Mouse (Mus musculus) intestine, postnatal 0 days (tissue): ENCODE measurements around the gene Lifr. TPM values are rescaled to one million over a fixed set of nuclear protein-coding genes. Genes with fewer than 3 reads are reported as not detected.

ENCODE experiments used
- ATAC-seq: fragments of 200-750 bp; cut with Nextera tagmentation; 2 replicates; pipeline ENCODE4 v1.8.0; 2017; ENCODE audit warnings: mild to moderate bottlenecking, moderate TSS enrichment, moderate library complexity
- H3K27ac ChIP-seq: fragments of 300-500 bp; sonication (generic); 2 replicates; pipeline ENCODE4 v1.5.1; 2014; ENCODE audit warnings: mild to moderate bottlenecking, low read depth, low read length, moderate library complexity
- H3K27me3 ChIP-seq: fragments of 300-500 bp; sonication (generic); replicated peaks from 2 replicates; pipeline ENCODE4 v1.6.1; 2014; ENCODE audit warnings: low read length, mixed read lengths; ENCODE audit not compliant: control insufficient read depth, insufficient read depth
- H3K36me3 ChIP-seq: fragments of 300-500 bp; sonication (generic); 2 replicates; pipeline ENCODE4 v1.6.1; 2014; ENCODE audit warnings: mild to moderate bottlenecking, moderate library complexity; ENCODE audit not compliant: control insufficient read depth, insufficient read depth
- H3K4me1 ChIP-seq: fragments of 300-500 bp; sonication (generic); replicated peaks from 2 replicates; pipeline ENCODE4 v1.6.1; 2014; ENCODE audit warnings: antibody characterized with exemption, low read length, mixed read lengths; ENCODE audit not compliant: control insufficient read depth, insufficient read depth
- H3K4me2 ChIP-seq: fragments of 300-500 bp; sonication (generic); replicated peaks from 2 replicates; pipeline ENCODE4 v1.6.1; 2014; ENCODE audit warnings: low read depth, mild to moderate bottlenecking, moderate library complexity
- H3K4me3 ChIP-seq: fragments of 300-500 bp; sonication (generic); 2 replicates; pipeline ENCODE4 v1.5.1; 2014; ENCODE audit warnings: low read depth, low read length
- H3K9ac ChIP-seq: fragments of 300-500 bp; sonication (generic); 2 replicates; pipeline ENCODE4 v1.6.1; 2014; ENCODE audit warnings: mild to moderate bottlenecking, low read depth, low read length
- H3K9me3 ChIP-seq: fragments of 300-500 bp; sonication (generic); 2 replicates; pipeline ENCODE4 v1.6.1; 2016; ENCODE audit warnings: mixed run types; ENCODE audit not compliant: control insufficient read depth
- CTCF ChIP-seq: sonication (generic); IDR thresholded peaks from 2 replicates; pipeline ENCODE4 v1.5.1; 2016; ENCODE audit warnings: low read depth, mild to moderate bottlenecking, control low read depth, antibody characterized with exemption, moderate library complexity
- WGBS: fragments of 180-500 bp; shearing (Covaris S2); extraction: QIAGEN DNeasy Blood & Tissue Kit; methylation state at CpG from one replicate; pipeline ENCODE4 v1.1.7; 2014; 5-methylcytosine and 5-hydroxymethylcytosine counted together
- polyA plus RNA-seq: library from polyadenylated mRNA; unstranded; fragments of >200 nt; fragmentation: Nextera tagmentation; extraction: Ambion mirVana; gene quantifications from 2 replicates; pipeline ENCODE4 v1.2.1, GENCODE M21; 2015

Gene Lifr
- polyA plus RNA-seq, 1 experiment from 2014 or later: 6.3 TPM

DNA sequence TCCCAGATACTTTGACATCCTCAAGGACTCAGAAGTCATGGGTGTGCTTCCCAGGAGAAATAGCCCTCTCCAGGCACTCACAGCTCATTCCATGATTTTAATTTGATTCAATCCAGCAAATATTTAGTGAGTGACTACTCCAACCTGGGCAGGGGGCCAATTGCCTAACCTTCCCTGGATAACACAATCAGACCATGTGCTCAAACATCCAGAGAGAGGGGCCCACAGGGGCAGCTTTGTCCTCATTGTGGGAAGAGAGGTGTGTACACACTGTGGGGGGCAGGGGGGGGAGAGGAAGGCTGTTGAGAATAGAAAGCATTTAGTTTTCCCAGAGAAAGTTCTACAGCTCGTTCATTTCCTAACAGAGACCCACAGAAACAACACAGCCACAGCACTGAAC lies 123.3 kb downstream of the Lifr start:
- H3K9ac ChIP-seq: no peak overlapping the region
- H3K27me3 ChIP-seq: no peaks in the 10 kb centered on the region
- H3K27ac ChIP-seq: no peak overlapping the region
- ATAC-seq: no peak; the same call in 1 of the 2 replicates
- H3K9me3 ChIP-seq: no peaks in the 10 kb centered on the region
- no peak overlapping the region for H3K4me3 ChIP-seq
- H3K4me2 ChIP-seq: no peak overlapping the region
- H3K36me3 ChIP-seq: no peaks in the 10 kb centered on the region
- 10% methylated on average over 1 of the region's 1 CpGs for WGBS
- no peak for TF ChIP-seq CTCF
- H3K4me1 ChIP-seq: no peaks in the 10 kb centered on the region

GRCm38 (mm10) chr15:7215845-7216244 lies 125.4 kb downstream of the Lifr start:
- Histone ChIP-seq H3K4me3 (no peak overlapping the region), H3K27me3 (no peaks in the 10 kb centered on the region), H3K4me1 (no peaks in the 10 kb centered on the region), H3K9me3 (no peaks in the 10 kb centered on the region), H3K36me3 (no peaks in the 10 kb centered on the region), H3K27ac (no peak overlapping the region), H3K9ac (no peak overlapping the region), H3K4me2 (no peak overlapping the region)
- WGBS: 84% methylated on average over 3 of the region's 3 CpGs
- TF ChIP-seq CTCF: no peak
- no peak for ATAC-seq

GRCm38 (mm10) chr15:7216581-7217272 lies 126.3 kb downstream of the Lifr start:
- ATAC-seq: no peak

DNA sequence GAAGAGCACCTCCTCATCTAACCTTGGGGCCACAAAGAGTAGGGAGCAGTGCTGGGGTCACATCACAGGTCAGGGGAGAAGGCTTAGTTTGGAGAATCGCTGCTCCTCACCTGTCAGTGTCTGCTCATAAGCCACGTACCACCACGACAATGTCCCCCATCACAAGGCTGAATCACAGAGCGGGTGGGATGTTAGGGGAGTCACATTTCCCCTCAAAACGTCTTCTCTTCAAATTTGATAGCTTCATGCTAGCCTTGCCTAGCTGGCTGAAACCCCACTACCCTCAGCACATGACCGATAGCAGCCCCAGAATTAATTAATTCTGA lies 126.8 kb downstream of the Lifr start:
- no peak overlapping the region for H3K4me3 ChIP-seq
- no peaks in the 10 kb centered on the region for H3K27me3 ChIP-seq
- H3K27ac ChIP-seq: no peak overlapping the region
- no peak for ATAC-seq
- no peaks in the 10 kb centered on the region for H3K36me3 ChIP-seq
- no peaks in the 10 kb centered on the region for H3K9me3 ChIP-seq
- H3K9ac ChIP-seq: no peak overlapping the region
- WGBS: 83% methylated on average over 6 of the region's 6 CpGs
- no peaks in the 10 kb centered on the region for H3K4me1 ChIP-seq
- no peak overlapping the region for H3K4me2 ChIP-seq
- no peak for TF ChIP-seq CTCF

More at GRCm38 (mm10) chr15:7216581-7217272, 126.3 kb downstream of the Lifr start:
- Histone ChIP-seq H3K9ac (no peak overlapping the region), H3K4me1 (no peaks in the 10 kb centered on the region), H3K27me3 (no peaks in the 10 kb centered on the region), H3K4me3 (no peak overlapping the region), H3K36me3 (no peaks in the 10 kb centered on the region), H3K27ac (no peak overlapping the region), H3K9me3 (no peaks in the 10 kb centered on the region), H3K4me2 (no peak overlapping the region)
- no peak for TF ChIP-seq CTCF
- 73% methylated on average over 9 of the region's 9 CpGs for WGBS

DNA sequence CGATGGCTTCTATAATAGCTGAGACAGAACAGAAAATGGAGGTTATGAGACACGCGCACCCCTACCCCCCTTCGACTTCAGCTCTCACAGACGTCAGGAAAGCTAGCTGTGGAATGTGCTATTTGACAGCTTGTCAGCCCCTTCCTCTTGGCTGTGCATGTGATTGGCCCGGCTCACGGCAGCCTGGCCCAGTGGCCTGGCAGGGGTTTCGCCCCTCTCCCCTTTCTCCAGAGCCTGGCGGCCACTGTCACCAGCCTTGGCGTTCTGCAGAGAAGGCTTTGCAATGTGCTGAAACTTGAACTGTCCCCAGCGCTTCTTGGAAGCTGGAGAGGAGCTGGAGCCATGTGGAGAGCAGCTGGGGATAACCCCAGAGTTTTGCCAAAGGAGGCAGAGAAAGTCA lies 132.4 kb downstream of the Lifr start:
- H3K4me2 ChIP-seq: no peak overlapping the region
- H3K27ac ChIP-seq: no peak overlapping the region
- 0 out of 2 replicates have a peak, but pooled peaks cover 4% of the 10 kb centered on the region for H3K27me3 ChIP-seq
- H3K4me1 ChIP-seq: no peaks in the 10 kb centered on the region
- H3K9me3 ChIP-seq: no peaks in the 10 kb centered on the region
- 55% methylated on average over 11 of the region's 11 CpGs for WGBS
- no peak for TF ChIP-seq CTCF
- no peak overlapping the region for H3K9ac ChIP-seq
- H3K36me3 ChIP-seq: no peaks in the 10 kb centered on the region
- H3K4me3 ChIP-seq: no peak overlapping the region
- no peak for ATAC-seq

GRCm38 (mm10) chr15:7224151-7224775 lies 133.8 kb downstream of the Lifr start:
- no peak for ATAC-seq
- WGBS: 70% methylated on average over 12 of the region's 12 CpGs

More at GRCm38 (mm10) chr15:7224151-7224775, 133.8 kb downstream of the Lifr start:
- Histone ChIP-seq H3K4me1 (no peaks in the 10 kb centered on the region), H3K4me2 (no peak overlapping the region), H3K9me3 (no peaks in the 10 kb centered on the region), H3K27me3 (0 out of 2 replicates have a peak, but pooled peaks cover 4% of the 10 kb centered on the region), H3K27ac (no peak overlapping the region; the same call in 1 of the 2 replicates), H3K4me3 (no peak overlapping the region), H3K36me3 (no peaks in the 10 kb centered on the region), H3K9ac (no peak overlapping the region)
- no peak for TF ChIP-seq CTCF
